Mouse (Mus musculus): Measurements from ENCODE around the gene 1190007I07Rik. TPM values are rescaled to one million over a fixed set of nuclear protein-coding genes. Genes with fewer than 3 reads are reported as not detected.

The 1190007I07Rik gene
- polyA plus RNA-seq (2012; rRNA removed): 29.5 and 31.9 TPM in 2 replicates

GRCm38 (mm10) chr10:82622671-82623552 lies at the start of gene 1190007I07Rik:
Gene 1190007I07Rik, minus strand, starts transcription at chr10:82623228.

GRCm38 (mm10) chr10:82629586-82630255 lies 6.7 kb upstream of the 1190007I07Rik start, which contains the start of gene Tdg:
Gene Tdg, plus strand, starts transcription at chr10:82629828.

Other genes starting within 250 kb of the 1190007I07Rik start
- gene Gm1553, start 130.6 kb downstream of the 1190007I07Rik start, polyA plus RNA-seq (2012; rRNA removed): not detected in 2 replicates
- gene Tdg, start 6.6 kb upstream of the 1190007I07Rik start, polyA plus RNA-seq (2012; rRNA removed): 15.4 and 15.7 TPM in 2 replicates
- gene Glt8d2, start 67.4 kb upstream of the 1190007I07Rik start, polyA plus RNA-seq (2012; rRNA removed): 0.36 and 0.42 TPM in 2 replicates
- 7.8 and 9.1 TPM in 2 replicates for gene Hcfc2, start 72.9 kb upstream of the 1190007I07Rik start, polyA plus RNA-seq (2012; rRNA removed)
- 26.3 and 27.0 TPM in 2 replicates for gene Nfyb, start 140.9 kb upstream of the 1190007I07Rik start, polyA plus RNA-seq (2012; rRNA removed)
- 24.3 and 25.2 TPM in 2 replicates for gene Txnrd1, start 210.7 kb upstream of the 1190007I07Rik start, polyA plus RNA-seq (2012; rRNA removed)
- 0.21 and 0.25 TPM in 2 replicates for gene Eid3, start 243.4 kb upstream of the 1190007I07Rik start, polyA plus RNA-seq (2012; rRNA removed)